9 mouse cellular contexts compared by ENCODE assay signal in genomic region chr7:35686216-35686615, GRCm38 (mm10). TPM values are rescaled to one million over a fixed set of nuclear protein-coding genes. Genes with fewer than 3 reads are reported as not detected.
DNase-seq lines count a peak whose midpoint lies in the region; ATAC-seq and TF ChIP-seq lines count a peak whose summit lies in the region.
"Had no signal": no experiment of that assay in that cellular context is flagged by ENCODE, and none has a peak within 500 bp of the region (broad histone marks: within the 10 kb centered on the region; RNA-seq: fewer than 3 reads in every experiment).

No protein-coding gene starts in this region.

- H3K9me3 ChIP-seq in hindbrain, embryonic 10.5 days = 0 out of 2 replicates have a peak, but pooled peaks cover 5% of the 10 kb centered on the region
- no peaks in the 10 kb centered on the region for H3K9me3 ChIP-seq in hindbrain, embryonic 11.5 days (ENCODE audit: control insufficient read depth, low read length)
- H3K9me3 ChIP-seq in ES-Bruce4 (replicated peaks; ENCODE audit: control insufficient read depth, insufficient read depth, low read length, poor library complexity, severe bottlenecking) = no peaks in the 10 kb centered on the region
- H3K9me3 ChIP-seq in limb, embryonic 15.5 days = no peaks in the 10 kb centered on the region
- H3K9me3 ChIP-seq: liver, embryonic 15.5 days had no signal

- 0 out of 2 replicates have a peak overlapping the region, but pooled peaks have one; percentile 35 for H3K27ac ChIP-seq in hindbrain, embryonic 10.5 days
- no peak overlapping the region for H3K27ac ChIP-seq in hindbrain, embryonic 11.5 days (ENCODE audit: low read depth, low read length)
- no peak overlapping the region for H3K27ac ChIP-seq in ES-Bruce4 (ENCODE audit: insufficient read depth, low read length)
- peak overlapping the region; percentile 60; the same call in 1 of the 2 replicates for H3K27ac ChIP-seq in limb, embryonic 15.5 days
- H3K27ac ChIP-seq: liver, embryonic 15.5 days had no signal

- WGBS in hindbrain, embryonic 10.5 days = 71% methylated on average over 11 of the region's 11 CpGs
- WGBS in hindbrain, embryonic 11.5 days = 71% methylated on average over 11 of the region's 11 CpGs
- WGBS in limb, embryonic 15.5 days = 39% methylated on average over 11 of the region's 11 CpGs

- H3K9ac ChIP-seq in hindbrain, embryonic 11.5 days (ENCODE audit: low read depth, low read length) = no peak overlapping the region
- H3K9ac ChIP-seq in ES-Bruce4 (ENCODE audit: low read depth, poor library complexity, severe bottlenecking) = 0 out of 2 replicates have a peak overlapping the region, but pooled peaks have one; percentile 25
- no peak overlapping the region for H3K9ac ChIP-seq in limb, embryonic 15.5 days
- H3K9ac ChIP-seq: liver, embryonic 15.5 days had no signal

- no peak overlapping the region for H3K4me3 ChIP-seq in hindbrain, embryonic 10.5 days
- H3K4me3 ChIP-seq in hindbrain, embryonic 11.5 days (ENCODE audit: low read depth, low read length) = no peak overlapping the region
- no peak overlapping the region for H3K4me3 ChIP-seq in ES-Bruce4 (ENCODE audit: low read depth, low read length)
- H3K4me3 ChIP-seq in limb, embryonic 15.5 days = no peak overlapping the region
- H3K4me3 ChIP-seq: liver, embryonic 15.5 days had no signal

- peaks cover 23% of the 10 kb centered on the region for H3K36me3 ChIP-seq in hindbrain, embryonic 10.5 days
- no peaks in the 10 kb centered on the region for H3K36me3 ChIP-seq in hindbrain, embryonic 11.5 days (ENCODE audit: control insufficient read depth, insufficient read depth, low read length)
- H3K36me3 ChIP-seq in ES-Bruce4 (ENCODE audit: control insufficient read depth, insufficient read depth, low read length, poor library complexity, severe bottlenecking) = no peaks in the 10 kb centered on the region; the same call in 1 of the 2 replicates
- H3K36me3 ChIP-seq in limb, embryonic 15.5 days = peaks cover 11% of the 10 kb centered on the region; the same call in 1 of the 2 replicates
- H3K36me3 ChIP-seq: liver, embryonic 15.5 days had no signal

- H3K4me1 ChIP-seq in hindbrain, embryonic 10.5 days (replicated peaks) = peaks cover 46% of the 10 kb centered on the region
- H3K4me1 ChIP-seq in hindbrain, embryonic 11.5 days (replicated peaks; ENCODE audit: control insufficient read depth, insufficient read depth, low read length) = peaks cover 2% of the 10 kb centered on the region; the same call in 1 of the 2 replicates
- no peaks in the 10 kb centered on the region for H3K4me1 ChIP-seq in ES-Bruce4 (ENCODE audit: control insufficient read depth, insufficient read depth, low read length)
- H3K4me1 ChIP-seq in limb, embryonic 15.5 days = peaks cover 16% of the 10 kb centered on the region

- no peak for TF ChIP-seq EP300 in ES-Bruce4 (IDR thresholded peaks at IDR 0.05; ENCODE audit: insufficient read depth, low read depth, low read length)

- ATAC-seq in hindbrain, embryonic 11.5 days (ENCODE audit: low FRiP score) = no peak
- no peak for ATAC-seq in limb, embryonic 15.5 days (ENCODE audit: insufficient number of reproducible peaks, low FRiP score, low TSS enrichment, low read depth)
- no peak for ATAC-seq in frontal cortex, adult (ENCODE audit: low TSS enrichment)

- no peak for TF ChIP-seq POLR2A in ES-Bruce4 (IDR thresholded peaks at IDR 0.05; ENCODE audit: insufficient read depth, low read length)

- H3K27me3 ChIP-seq in hindbrain, embryonic 10.5 days (ENCODE audit: insufficient read depth, poor library complexity, severe bottlenecking) = no peaks in the 10 kb centered on the region
- H3K27me3 ChIP-seq in hindbrain, embryonic 11.5 days (ENCODE audit: control insufficient read depth, insufficient read depth, low read length) = no peaks in the 10 kb centered on the region
- no peaks in the 10 kb centered on the region for H3K27me3 ChIP-seq in ES-Bruce4 (ENCODE audit: control insufficient read depth, insufficient read depth, low read length, poor library complexity, severe bottlenecking)
- no peaks in the 10 kb centered on the region for H3K27me3 ChIP-seq in limb, embryonic 15.5 days
- H3K27me3 ChIP-seq: liver, embryonic 15.5 days had no signal

- no peak overlapping the region for H3K4me2 ChIP-seq in hindbrain, embryonic 11.5 days (replicated peaks; ENCODE audit: low read depth, low read length)
- H3K4me2 ChIP-seq in limb, embryonic 15.5 days = peak overlapping the region; percentile 29

- TF ChIP-seq CTCF in ES-Bruce4 (IDR thresholded peaks at IDR 0.05; ENCODE audit: low read depth, low read length) = no peak

- no peak for DNase-seq in hindbrain, embryonic 10.5 days (ENCODE audit: low spot score)
- no peak for DNase-seq in hindbrain, embryonic 11.5 days (ENCODE audit: low spot score)
- peak; percentile 19 for DNase-seq in gastrocnemius, adult 18-20 months (ENCODE audit: low spot score)
- DNase-seq in right cerebral cortex, adult 18-20 months = no peak
- no peak for DNase-seq in right cerebral cortex, adult 2 months (ENCODE audit: low spot score in 2 of 2)

RNA-seq across cellular contexts. Expression of gene Pdcd5, which starts 38.9 kb away (rescaled TPM):
- polyA plus RNA-seq in hindbrain, embryonic 10.5 days (2016; fragmentation: Nextera tagmentation; extraction: Ambion mirVana) = 300 and 302 TPM in 2 replicates
- 306 and 325 TPM in 2 replicates for polyA plus RNA-seq in hindbrain, embryonic 11.5 days (2014; fragmentation: Nextera tagmentation; extraction: Ambion mirVana)
- 88.7 and 95.7 TPM in 2 replicates for polyA plus RNA-seq in ES-Bruce4 (2011; ENCODE audit: insufficient read depth, insufficient read length, low read depth, missing spikeins)
- total RNA-seq in gastrocnemius, adult 18-20 months (2021) = 100 to 1,000 TPM; 148 to 149 TPM
- polyA plus RNA-seq in limb, embryonic 15.5 days (2015; fragmentation: Nextera tagmentation; extraction: Ambion mirVana) = 222 and 241 TPM in 2 replicates

Comparison
In these comparisons a context has a peak if more than half of its experiments do, and no peak if none do; other contexts are left out.
1. H3K27ac ChIP-seq: peak in hindbrain, embryonic 10.5 days (single experiment) and limb, embryonic 15.5 days (single experiment); none in hindbrain, embryonic 11.5 days (single experiment) and ES-Bruce4 (single experiment).